Mouse (Mus musculus): ENCODE data around the gene Csrp3.
A peak's percentile ranks its signal among the peaks of the same experiment; 100 is the strongest.

DNA sequence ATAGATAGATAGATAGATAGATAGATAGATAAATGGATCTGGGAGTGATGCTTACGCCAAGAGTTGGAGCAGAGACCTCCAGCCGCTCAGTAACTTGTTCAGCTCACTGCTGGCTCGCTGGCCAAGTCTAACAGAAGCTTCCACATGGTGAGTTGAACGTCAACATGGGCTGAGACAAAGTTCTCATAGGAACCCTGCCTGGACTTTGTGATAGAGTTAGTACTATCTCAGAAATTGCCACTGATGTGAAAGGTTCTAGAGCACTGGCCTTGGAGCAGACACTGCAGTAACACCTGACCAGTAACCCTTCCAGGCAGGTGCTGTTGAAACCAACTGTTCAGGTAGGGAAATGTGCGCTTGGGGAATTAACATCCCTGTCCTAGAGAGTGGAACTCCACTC lies 4.3 kb downstream of the Csrp3 start:
- TF ChIP-seq POLR2A (IDR thresholded peaks at IDR 0.05; ENCODE audit: extremely low read depth, insufficient read depth, low read length) (0 out of 2 replicates have a peak, but pooled peaks have one; percentile 37), CTCF (IDR thresholded peaks at IDR 0.05; ENCODE audit: low read depth, low read length) (no peak)

All from liver, adult 2 months (tissue).